Mouse (Mus musculus): Measurements from ENCODE around the gene Shld1. TPM values are rescaled to one million over a fixed set of nuclear protein-coding genes. Genes with fewer than 3 reads are reported as not detected.

Shld1 gene
- polyA plus RNA-seq (2015; fragmentation: Nextera tagmentation; extraction: Ambion mirVana) = 13.0 and 14.5 TPM in 2 replicates

GRCm38 (mm10) chr2:132686756-132687737 lies at the start of gene Shld1:
Gene Shld1, plus strand, starts transcription at chr2:132686931.
- Histone ChIP-seq H3K9ac (replicated peaks; ENCODE audit: low read length) (peak within 1 kb of the TSS; percentile 71), H3K27me3 (ENCODE audit: insufficient read depth, low read length) (no peaks in the 10 kb centered on the region), H3K4me2 (replicated peaks; ENCODE audit: low read depth, low read length) (peak within 1 kb of the TSS; percentile 55), H3K9me3 (ENCODE audit: low read length) (no peaks in the 10 kb centered on the region), H3K27ac (ENCODE audit: low read length) (peak within 1 kb of the TSS; percentile 82), H3K36me3 (ENCODE audit: insufficient read depth, low read length) (no peaks in the 10 kb centered on the region), H3K4me1 (ENCODE audit: insufficient read depth, low read length) (peaks cover 5% of the 10 kb centered on the region; the same call in 1 of the 2 replicates), H3K4me3 (ENCODE audit: low read length) (peak within 1 kb of the TSS; percentile 70)
- peak; percentile 93 for ATAC-seq (ENCODE audit: low FRiP score, low TSS enrichment)
- WGBS = 10% methylated on average over 33 of the region's 33 CpGs

- Histone ChIP-seq H3K4me3 (ENCODE audit: low read length) (no peak overlapping the region), H3K9me3 (ENCODE audit: low read length) (no peaks in the 10 kb centered on the region), H3K27ac (ENCODE audit: low read length) (no peak overlapping the region), H3K36me3 (ENCODE audit: insufficient read depth, low read length) (no peaks in the 10 kb centered on the region), H3K4me2 (replicated peaks; ENCODE audit: low read depth, low read length) (no peak overlapping the region), H3K4me1 (ENCODE audit: insufficient read depth, low read length) (no peaks in the 10 kb centered on the region), H3K9ac (replicated peaks; ENCODE audit: low read length) (no peak overlapping the region), H3K27me3 (ENCODE audit: insufficient read depth, low read length) (no peaks in the 10 kb centered on the region)
- 85% methylated on average over 6 of the region's 6 CpGs for WGBS
- ATAC-seq (ENCODE audit: low FRiP score, low TSS enrichment) = no peak
Measured at GRCm38 (mm10) chr2:132638306-132638705, 48.4 kb upstream of the Shld1 start.

GRCm38 (mm10) chr2:132639337-132639736 lies 47.4 kb upstream of the Shld1 start:
- Histone ChIP-seq H3K36me3 (ENCODE audit: insufficient read depth, low read length) (no peaks in the 10 kb centered on the region), H3K4me1 (ENCODE audit: insufficient read depth, low read length) (no peaks in the 10 kb centered on the region), H3K4me2 (replicated peaks; ENCODE audit: low read depth, low read length) (no peak overlapping the region), H3K9ac (replicated peaks; ENCODE audit: low read length) (no peak overlapping the region), H3K4me3 (ENCODE audit: low read length) (no peak overlapping the region), H3K27ac (ENCODE audit: low read length) (no peak overlapping the region), H3K9me3 (ENCODE audit: low read length) (no peaks in the 10 kb centered on the region), H3K27me3 (ENCODE audit: insufficient read depth, low read length) (no peaks in the 10 kb centered on the region)
- 60% methylated on average over 7 of the region's 7 CpGs for WGBS
- no peak for ATAC-seq (ENCODE audit: low FRiP score, low TSS enrichment)

- Histone ChIP-seq H3K4me1 (ENCODE audit: insufficient read depth, low read length) (no peaks in the 10 kb centered on the region), H3K27me3 (ENCODE audit: insufficient read depth, low read length) (no peaks in the 10 kb centered on the region), H3K36me3 (ENCODE audit: insufficient read depth, low read length) (no peaks in the 10 kb centered on the region), H3K27ac (ENCODE audit: low read length) (no peak overlapping the region), H3K4me3 (ENCODE audit: low read length) (no peak overlapping the region), H3K4me2 (replicated peaks; ENCODE audit: low read depth, low read length) (no peak overlapping the region), H3K9ac (replicated peaks; ENCODE audit: low read length) (no peak overlapping the region), H3K9me3 (ENCODE audit: low read length) (no peaks in the 10 kb centered on the region; the same call in 1 of the 2 replicates)
- WGBS = 52% methylated on average over 3 of the region's 3 CpGs
- no peak for ATAC-seq (ENCODE audit: low FRiP score, low TSS enrichment)
Measured at GRCm38 (mm10) chr2:132641196-132641595, 45.5 kb upstream of the Shld1 start.

- 75% methylated on average over 4 of the region's 4 CpGs for WGBS
- Histone ChIP-seq H3K27me3 (ENCODE audit: insufficient read depth, low read length) (no peaks in the 10 kb centered on the region), H3K9me3 (ENCODE audit: low read length) (no peaks in the 10 kb centered on the region; the same call in 1 of the 2 replicates), H3K4me3 (ENCODE audit: low read length) (no peak overlapping the region), H3K36me3 (ENCODE audit: insufficient read depth, low read length) (no peaks in the 10 kb centered on the region), H3K4me1 (ENCODE audit: insufficient read depth, low read length) (peaks cover 9% of the 10 kb centered on the region; the same call in 1 of the 2 replicates), H3K9ac (replicated peaks; ENCODE audit: low read length) (no peak overlapping the region), H3K4me2 (replicated peaks; ENCODE audit: low read depth, low read length) (no peak overlapping the region), H3K27ac (ENCODE audit: low read length) (no peak overlapping the region)
- ATAC-seq (ENCODE audit: low FRiP score, low TSS enrichment) = no peak
Measured at GRCm38 (mm10) chr2:132643161-132643560, 43.6 kb upstream of the Shld1 start.

GRCm38 (mm10) chr2:132646856-132647745 lies 39.6 kb upstream of the Shld1 start:
- H3K27ac ChIP-seq (ENCODE audit: low read length) = peak overlapping the region; percentile 86
- peak; percentile 86 for ATAC-seq (ENCODE audit: low FRiP score, low TSS enrichment)

GRCm38 (mm10) chr2:132649352-132649870 lies 37.3 kb upstream of the Shld1 start:
- Histone ChIP-seq H3K4me1 (ENCODE audit: insufficient read depth, low read length) (peaks cover 16% of the 10 kb centered on the region; the same call in 1 of the 2 replicates), H3K4me2 (replicated peaks; ENCODE audit: low read depth, low read length) (no peak overlapping the region), H3K4me3 (ENCODE audit: low read length) (no peak overlapping the region), H3K27me3 (ENCODE audit: insufficient read depth, low read length) (no peaks in the 10 kb centered on the region), H3K27ac (ENCODE audit: low read length) (no peak overlapping the region), H3K9ac (replicated peaks; ENCODE audit: low read length) (no peak overlapping the region), H3K36me3 (ENCODE audit: insufficient read depth, low read length) (no peaks in the 10 kb centered on the region), H3K9me3 (ENCODE audit: low read length) (no peaks in the 10 kb centered on the region; the same call in 1 of the 2 replicates)
- no peak for ATAC-seq (ENCODE audit: low FRiP score, low TSS enrichment)
- WGBS = 75% methylated on average over 10 of the region's 10 CpGs

More at GRCm38 (mm10) chr2:132646856-132647745, 39.6 kb upstream of the Shld1 start:
- Histone ChIP-seq H3K27me3 (ENCODE audit: insufficient read depth, low read length) (no peaks in the 10 kb centered on the region), H3K9me3 (ENCODE audit: low read length) (no peaks in the 10 kb centered on the region; the same call in 1 of the 2 replicates), H3K4me3 (ENCODE audit: low read length) (no peak overlapping the region), H3K4me2 (replicated peaks; ENCODE audit: low read depth, low read length) (peak overlapping the region; percentile 47), H3K4me1 (ENCODE audit: insufficient read depth, low read length) (peaks cover 9% of the 10 kb centered on the region; the same call in 1 of the 2 replicates), H3K36me3 (ENCODE audit: insufficient read depth, low read length) (no peaks in the 10 kb centered on the region), H3K9ac (replicated peaks; ENCODE audit: low read length) (peak overlapping the region; percentile 2; the same call in 1 of the 2 replicates)
- 27% methylated on average over 17 of the region's 17 CpGs for WGBS

GRCm38 (mm10) chr2:132650546-132650945 lies 36.2 kb upstream of the Shld1 start:
- no peak overlapping the region for H3K9ac ChIP-seq (replicated peaks; ENCODE audit: low read length)
- peaks cover 16% of the 10 kb centered on the region; the same call in 1 of the 2 replicates for H3K4me1 ChIP-seq (ENCODE audit: insufficient read depth, low read length)
- no peak for ATAC-seq (ENCODE audit: low FRiP score, low TSS enrichment)
- H3K4me2 ChIP-seq (replicated peaks; ENCODE audit: low read depth, low read length) = no peak overlapping the region
- 73% methylated on average over 2 of the region's 2 CpGs for WGBS
- H3K27ac ChIP-seq (ENCODE audit: low read length) = no peak overlapping the region
- no peaks in the 10 kb centered on the region for H3K9me3 ChIP-seq (ENCODE audit: low read length)
- H3K27me3 ChIP-seq (ENCODE audit: insufficient read depth, low read length) = no peaks in the 10 kb centered on the region
- H3K4me3 ChIP-seq (ENCODE audit: low read length) = no peak overlapping the region
- no peaks in the 10 kb centered on the region for H3K36me3 ChIP-seq (ENCODE audit: insufficient read depth, low read length)

GRCm38 (mm10) chr2:132652476-132652875 lies 34.3 kb upstream of the Shld1 start:
- H3K9ac ChIP-seq (replicated peaks; ENCODE audit: low read length) = 0 out of 2 replicates have a peak overlapping the region, but pooled peaks have one; percentile 22
- no peaks in the 10 kb centered on the region for H3K27me3 ChIP-seq (ENCODE audit: insufficient read depth, low read length)
- no peaks in the 10 kb centered on the region for H3K36me3 ChIP-seq (ENCODE audit: insufficient read depth, low read length)
- H3K4me3 ChIP-seq (ENCODE audit: low read length) = no peak overlapping the region
- H3K4me2 ChIP-seq (replicated peaks; ENCODE audit: low read depth, low read length) = no peak overlapping the region
- WGBS = 14% methylated on average over 10 of the region's 10 CpGs
- peak; percentile 93 for ATAC-seq (ENCODE audit: low FRiP score, low TSS enrichment)
- H3K27ac ChIP-seq (ENCODE audit: low read length) = peak overlapping the region; percentile 51; the same call in 1 of the 2 replicates
- 0 out of 2 replicates have a peak, but pooled peaks cover 6% of the 10 kb centered on the region for H3K4me1 ChIP-seq (ENCODE audit: insufficient read depth, low read length)
- H3K9me3 ChIP-seq (ENCODE audit: low read length) = no peaks in the 10 kb centered on the region
